Mouse (Mus musculus) layer of hippocampus, adult 8-10 months (tissue): ENCODE measurements around the gene Nkx2-9. TPM values are rescaled to one million over a fixed set of nuclear protein-coding genes. Genes with fewer than 3 reads are reported as not detected.

Experiments
- DNase-seq, 2 experiments: peaks; one replicate each; pipeline ENCODE4 v3.0.0; 2022; ENCODE audit warnings: low spot score in 2 of 2
- total RNA-seq, 4 experiments: library from RNA; stranded (reverse); gene quantifications; 2 replicates each; pipeline ENCODE4 v1.2.4; 2022

Gene Nkx2-9
- under 1 TPM in 1 of 4 experiments, not detected in 3; 0.49 TPM for total RNA-seq

DNA sequence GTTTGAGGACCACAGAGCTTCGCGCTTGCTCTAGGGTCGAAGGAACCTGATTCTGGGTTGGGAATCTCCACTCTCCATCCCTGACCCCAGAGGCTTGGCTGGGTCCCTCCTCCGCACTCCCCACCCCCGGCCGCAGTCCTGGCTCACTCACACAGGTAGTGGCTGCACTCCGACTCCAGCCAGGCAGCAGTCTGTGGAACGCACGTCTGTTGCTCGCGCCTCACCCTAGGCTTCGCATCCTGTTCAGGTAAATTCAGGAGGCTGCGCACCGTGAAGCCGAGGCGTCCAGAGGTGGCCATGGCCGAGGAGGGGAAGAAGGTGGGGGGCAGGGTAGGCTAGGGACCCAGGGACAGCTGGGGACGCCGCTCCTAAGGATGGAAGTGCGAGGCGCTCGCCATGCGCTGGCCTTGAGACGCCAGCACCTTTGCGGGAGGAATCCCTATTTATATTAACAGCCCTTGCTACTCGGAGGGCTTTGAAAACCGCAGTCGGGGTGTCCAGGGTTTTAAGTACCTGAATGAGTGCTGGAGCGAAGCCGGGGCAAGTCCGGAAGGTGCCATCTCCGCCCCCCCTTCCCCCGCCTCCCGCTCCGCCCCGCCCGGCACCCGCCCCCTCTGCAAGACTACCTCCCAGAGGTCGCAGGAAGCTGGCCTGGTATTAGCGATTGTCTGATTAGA is at the start of gene Nkx2-9:
Nkx2-9 (minus strand) TSS at position 524 of the 677 bp plus-strand sequence.
- no peak for DNase-seq

DNA sequence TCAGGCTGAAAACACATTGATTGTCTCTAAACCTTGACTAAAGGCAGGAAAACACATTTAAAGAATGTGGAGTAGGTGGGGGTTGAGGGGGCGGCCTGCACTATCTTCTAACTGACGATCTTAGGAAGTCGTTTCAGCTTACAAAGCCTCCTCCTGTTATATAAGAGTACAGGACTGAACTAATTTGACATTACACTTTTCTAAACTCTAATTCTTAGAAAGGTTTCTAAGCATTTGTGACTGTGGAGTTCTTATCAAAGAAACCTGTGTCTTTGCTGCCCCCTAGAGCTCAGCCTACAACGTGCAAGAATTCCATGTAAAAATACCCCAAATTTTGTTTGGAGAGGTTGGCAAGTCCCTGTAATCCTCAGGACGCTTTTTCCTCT is 24.1 kb upstream of the Nkx2-9 start:
- DNase-seq = peak; percentile 4 to 61

GRCm38 (mm10) chr12:56636534-56637180 is 23.6 kb upstream of the Nkx2-9 start:
- DNase-seq = peak; percentile 11 to 51

DNA sequence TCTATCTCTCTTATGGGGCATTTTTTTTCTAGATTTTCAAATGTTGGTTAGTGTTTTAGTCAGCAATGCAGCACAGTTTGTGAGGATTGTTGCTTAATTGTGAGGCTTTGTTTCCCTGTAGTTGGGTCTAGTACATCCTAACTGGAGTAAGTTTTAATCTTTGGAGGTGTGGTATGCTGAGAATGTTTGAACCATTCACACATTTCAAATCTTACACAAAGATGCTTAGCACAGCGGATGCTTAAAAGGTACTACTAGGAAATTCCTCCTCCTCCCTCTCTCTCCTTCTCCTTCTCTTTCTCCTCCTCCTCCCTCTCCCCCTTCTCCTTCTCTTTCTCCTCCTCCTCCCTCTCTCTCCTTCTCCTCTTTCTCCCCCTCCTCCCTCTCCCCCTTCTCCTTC is 3.0 kb upstream of the Nkx2-9 start:
- no peak for DNase-seq

DNA sequence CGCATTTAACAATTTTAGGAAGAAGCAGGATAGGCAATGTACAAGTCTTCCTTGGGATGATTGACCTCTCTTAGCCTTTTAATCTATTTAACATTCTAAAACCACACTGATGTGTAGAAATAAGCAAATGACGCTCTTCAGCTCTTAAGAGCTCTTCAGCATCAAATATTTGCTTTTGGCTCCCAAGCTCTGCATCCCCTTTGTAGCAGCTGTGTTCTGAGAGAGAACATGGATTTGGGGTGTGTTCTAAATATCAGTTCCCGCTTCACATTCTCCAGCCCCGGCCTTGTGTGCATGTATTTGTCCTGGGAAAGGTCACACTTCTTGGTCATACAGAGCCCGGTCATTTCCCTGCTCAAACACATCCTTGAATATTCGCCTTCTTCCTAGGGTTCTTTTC is 2.3 kb upstream of the Nkx2-9 start:
- no peak for DNase-seq

GRCm38 (mm10) chr12:56614513-56614912 is 1.4 kb upstream of the Nkx2-9 start:
- DNase-seq = no peak

DNA sequence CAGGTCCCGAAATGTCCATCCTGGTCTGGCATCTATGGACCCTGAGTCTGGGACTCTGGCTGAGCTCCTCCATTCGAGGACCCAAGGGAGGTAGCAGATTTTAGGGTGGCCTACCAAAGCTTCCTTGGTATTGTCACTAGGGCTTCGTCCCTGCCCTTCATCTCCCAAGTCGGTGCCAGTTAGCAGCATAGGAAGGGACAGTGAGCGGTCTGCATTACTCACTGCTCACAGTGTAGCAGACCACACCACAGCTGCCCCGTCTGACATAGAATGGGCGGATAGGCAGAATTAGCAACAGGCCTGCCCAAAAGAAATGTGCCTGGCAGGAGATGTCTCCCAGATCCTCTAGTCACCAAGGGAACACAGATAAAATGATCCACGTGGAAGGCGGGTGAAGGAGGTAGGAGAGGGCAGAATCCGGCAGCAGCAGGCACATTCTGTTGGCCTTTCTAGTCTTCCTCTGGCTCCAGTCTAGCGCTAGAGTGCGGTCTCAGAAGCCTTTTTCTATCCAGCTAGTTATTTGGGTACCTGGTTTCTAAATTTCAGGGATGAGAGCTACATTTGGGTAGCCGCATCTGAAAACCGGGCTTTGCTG is 929 bp upstream of the Nkx2-9 start:
- no peak for DNase-seq

- DNase-seq = no peak
Measured at GRCm38 (mm10) chr12:56613438-56613830, 350 bp upstream of the Nkx2-9 start.

GRCm38 (mm10) chr12:56612349-56612735 is 742 bp downstream of the Nkx2-9 start:
- no peak for DNase-seq

- DNase-seq = no peak
Measured at GRCm38 (mm10) chr12:56611504-56612348, 1.4 kb downstream of the Nkx2-9 start.

- no peak for DNase-seq
Measured at GRCm38 (mm10) chr12:56610851-56611250, 2.2 kb downstream of the Nkx2-9 start.

DNA sequence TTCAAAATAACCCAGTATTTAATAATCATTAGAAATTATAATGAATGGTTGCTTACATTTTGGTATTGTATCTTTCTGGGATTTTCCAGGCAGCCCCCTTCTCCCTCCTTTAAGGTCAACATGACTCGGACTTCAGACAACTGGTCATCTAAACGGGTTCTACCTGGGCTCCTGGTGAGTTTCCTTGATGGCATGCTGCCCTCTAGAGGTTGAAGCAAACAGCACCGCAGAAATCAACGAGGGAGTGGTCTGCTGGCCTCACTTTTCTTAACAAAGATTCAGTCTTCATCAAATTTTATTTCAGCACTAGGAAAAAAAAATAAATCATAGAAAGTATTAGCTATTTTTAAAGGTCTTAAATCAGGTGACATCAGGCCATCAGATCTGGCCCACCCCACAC is 21.4 kb downstream of the Nkx2-9 start:
- peak in 1 of 2 experiments; percentile 13 for DNase-seq

DNA sequence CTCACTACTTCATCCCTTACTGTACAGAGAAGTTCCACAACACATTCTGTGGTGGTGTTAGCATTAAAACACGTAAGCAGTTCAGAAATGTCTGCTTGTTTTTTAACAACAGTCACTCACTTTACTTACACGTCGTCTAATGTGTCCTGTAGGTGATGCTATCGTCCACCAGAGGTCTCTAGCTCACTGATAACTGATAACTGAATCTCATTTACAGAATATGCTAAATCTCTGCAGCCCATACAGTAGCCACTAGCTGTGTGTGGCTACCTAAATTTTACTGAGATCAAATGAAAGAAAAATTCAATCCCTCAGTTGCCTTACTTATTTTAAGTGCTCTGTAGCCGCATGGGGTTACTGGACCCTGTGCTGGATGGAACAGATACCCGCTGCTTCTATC is 25.3 kb downstream of the Nkx2-9 start:
- DNase-seq = no peak

Other genes with a start within 250 kb of the Nkx2-9 start
- under 1 TPM; 0.26 to 0.39 (median 0.31) TPM for gene Nkx2-1, start 76.4 kb downstream of the Nkx2-9 start, total RNA-seq
- not detected for gene Pax9, start 78.5 kb upstream of the Nkx2-9 start, total RNA-seq